Mouse (Mus musculus): Measurements from ENCODE around the gene Uxs1.

DNA sequence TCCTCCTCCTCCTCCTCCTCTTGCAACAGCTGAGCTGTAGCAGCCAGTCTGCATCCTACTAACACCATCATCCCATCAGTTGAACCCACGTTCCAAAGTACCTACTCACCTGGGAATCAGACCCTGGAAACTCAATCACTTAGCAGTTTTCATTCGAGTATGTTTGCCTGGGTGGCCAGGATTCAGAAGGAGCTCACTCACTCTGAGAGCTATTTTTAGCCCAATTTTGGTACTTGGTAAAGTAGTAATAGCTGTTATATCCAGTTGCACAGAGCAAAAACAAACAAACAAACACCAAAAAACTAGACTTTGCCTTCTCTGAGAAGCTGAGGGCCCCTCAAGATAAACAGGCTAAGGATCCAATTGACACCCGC lies 985 bp downstream of the Uxs1 start:
- TF ChIP-seq EP300 (IDR thresholded peaks at IDR 0.05; ENCODE audit: low read depth) = no peak
- no peak for TF ChIP-seq CTCF (IDR thresholded peaks at IDR 0.05; ENCODE audit: low read depth)
